13 mouse cellular contexts compared by ENCODE assay signal in the genomic region with DNA sequence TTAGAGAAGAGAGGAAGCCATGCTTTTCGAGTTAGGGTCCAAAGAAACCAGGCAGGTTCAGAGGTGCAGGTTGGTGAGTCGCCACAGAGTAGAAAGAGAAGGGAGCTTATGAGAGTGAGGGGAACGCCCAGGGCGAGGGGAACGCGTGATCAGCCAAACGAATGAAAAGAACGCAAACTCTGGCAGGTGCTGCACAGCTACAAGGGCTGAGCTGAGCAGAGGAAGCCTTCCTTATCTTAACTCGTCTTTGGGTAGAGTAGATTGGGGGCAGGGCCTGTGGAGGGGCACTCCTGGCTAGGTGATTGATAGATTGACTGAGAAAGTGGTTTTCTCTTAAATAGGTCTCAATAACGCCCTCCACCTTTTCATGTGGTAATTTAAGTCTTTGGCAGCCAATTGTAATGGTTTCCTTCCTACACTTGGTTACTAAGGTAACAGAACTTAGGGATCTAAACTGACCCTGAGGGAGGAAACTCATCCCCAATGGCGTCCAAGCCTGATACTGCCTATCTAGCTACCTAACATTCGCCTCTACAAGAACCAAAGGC. TPM values are rescaled to one million over a fixed set of nuclear protein-coding genes. Genes with fewer than 3 reads are reported as not detected.
"Had no signal": no experiment of that assay in that cellular context is flagged by ENCODE, and none has a peak within 500 bp of the region (broad histone marks: within the 10 kb centered on the region; RNA-seq: fewer than 3 reads in every experiment).

No protein-coding gene starts in this region.

- H3K9me3 ChIP-seq: kidney, embryonic 15.5 days; stomach, embryonic 15.5 days had no signal

- H3K4me1 ChIP-seq: kidney, embryonic 15.5 days; limb, embryonic 13.5 days; midbrain, embryonic 13.5 days; stomach, embryonic 15.5 days had no signal

- H3K4me3 ChIP-seq: kidney, embryonic 15.5 days; limb, embryonic 13.5 days; midbrain, embryonic 13.5 days; myocyte; neural tube, embryonic 15.5 days; stomach, embryonic 15.5 days had no signal

- H3K4me2 ChIP-seq: kidney, embryonic 15.5 days; limb, embryonic 13.5 days; midbrain, embryonic 13.5 days; neural tube, embryonic 15.5 days; stomach, embryonic 15.5 days had no signal

- H3K36me3 ChIP-seq: kidney, embryonic 15.5 days; limb, embryonic 13.5 days; midbrain, embryonic 13.5 days; neural tube, embryonic 15.5 days; stomach, embryonic 15.5 days had no signal

- DNase-seq: kidney, postnatal 14 days; left cerebral cortex, postnatal 4 days; lung, adult 18-20 months; right cerebral cortex, postnatal 4 days; thymus, postnatal 4 days had no signal

- H3K27ac ChIP-seq: kidney, embryonic 15.5 days; limb, embryonic 13.5 days; liver, embryonic 14.5 days; midbrain, embryonic 13.5 days; neural tube, embryonic 15.5 days; stomach, embryonic 15.5 days had no signal

- H3K27me3 ChIP-seq: kidney, embryonic 15.5 days; limb, embryonic 13.5 days; midbrain, embryonic 13.5 days; neural tube, embryonic 15.5 days; stomach, embryonic 15.5 days had no signal

- H3K9ac ChIP-seq: kidney, embryonic 15.5 days; limb, embryonic 13.5 days; liver, embryonic 14.5 days; midbrain, embryonic 13.5 days; neural tube, embryonic 15.5 days; stomach, embryonic 15.5 days had no signal

- ATAC-seq: midbrain, embryonic 13.5 days had no signal

RNA-seq across cellular contexts. Expression of gene Fam189a2, which starts 33.6 kb away (rescaled TPM):
- total RNA-seq: megakaryocyte-erythroid progenitor cell, adult 5-6 weeks had no signal
